Mouse (Mus musculus) MEL-GATA-1-ER (cell line): ENCODE data around the gene Ldlrad1.

Source experiments
- DNase-seq: peaks from one replicate; pipeline ENCODE4 v3.0.0-alpha.2; 2012; ENCODE audit warnings: low read depth; ENCODE audit errors: extremely low read depth

The Ldlrad1 gene

GRCm38 (mm10) chr4:107211465-107211864, 2.5 kb downstream of the Ldlrad1 start:
- no peak for DNase-seq

GRCm38 (mm10) chr4:107211936-107212335, 3.0 kb downstream of the Ldlrad1 start:
- no peak for DNase-seq

- DNase-seq, result peak; percentile 12
Measured at GRCm38 (mm10) chr4:107213279-107214011, 4.5 kb downstream of the Ldlrad1 start.

- peak; percentile 75 for DNase-seq
Measured at GRCm38 (mm10) chr4:107217574-107217973, 8.6 kb downstream of the Ldlrad1 start.

GRCm38 (mm10) chr4:107221524-107221923, 12.5 kb downstream of the Ldlrad1 start:
- DNase-seq, result no peak

- no peak for DNase-seq
Measured at GRCm38 (mm10) chr4:107223225-107224204, 14.5 kb downstream of the Ldlrad1 start.

- no peak for DNase-seq
Measured at GRCm38 (mm10) chr4:107226313-107226712, 17.3 kb downstream of the Ldlrad1 start.

GRCm38 (mm10) chr4:107232219-107232618, 23.2 kb downstream of the Ldlrad1 start:
- DNase-seq, result no peak

- no peak for DNase-seq
Measured at GRCm38 (mm10) chr4:107238253-107238652, 29.3 kb downstream of the Ldlrad1 start.

- no peak for DNase-seq
Measured at GRCm38 (mm10) chr4:107240196-107240595, 31.2 kb downstream of the Ldlrad1 start.

GRCm38 (mm10) chr4:107243365-107244333, 34.7 kb downstream of the Ldlrad1 start:
- DNase-seq, result no peak

GRCm38 (mm10) chr4:107245368-107245767, 36.4 kb downstream of the Ldlrad1 start:
- DNase-seq, result no peak

GRCm38 (mm10) chr4:107246040-107246439, 37.1 kb downstream of the Ldlrad1 start:
- DNase-seq, result no peak

GRCm38 (mm10) chr4:107247110-107247509, 38.1 kb downstream of the Ldlrad1 start:
- no peak for DNase-seq

GRCm38 (mm10) chr4:107248061-107248460, 39.1 kb downstream of the Ldlrad1 start:
- no peak for DNase-seq

- no peak for DNase-seq
Measured at GRCm38 (mm10) chr4:107249471-107249870, 40.5 kb downstream of the Ldlrad1 start.

- DNase-seq, result no peak
Measured at GRCm38 (mm10) chr4:107250494-107250893, 41.5 kb downstream of the Ldlrad1 start.

GRCm38 (mm10) chr4:107252522-107252921, 43.5 kb downstream of the Ldlrad1 start:
- DNase-seq, result no peak

- DNase-seq, result peak; percentile 79
Measured at GRCm38 (mm10) chr4:107253125-107254091, 44.4 kb downstream of the Ldlrad1 start, which contains the start of the genes Lrrc42 and Hspb11. TSS of gene Lrrc42 (minus strand) at chr4:107253532. TSS of gene Hspb11 (plus strand) at chr4:107253593.

GRCm38 (mm10) chr4:107254414-107254813, 45.4 kb downstream of the Ldlrad1 start:
- DNase-seq, result no peak
